Mouse (Mus musculus): ENCODE results near the gene Olfr1342.

DNA sequence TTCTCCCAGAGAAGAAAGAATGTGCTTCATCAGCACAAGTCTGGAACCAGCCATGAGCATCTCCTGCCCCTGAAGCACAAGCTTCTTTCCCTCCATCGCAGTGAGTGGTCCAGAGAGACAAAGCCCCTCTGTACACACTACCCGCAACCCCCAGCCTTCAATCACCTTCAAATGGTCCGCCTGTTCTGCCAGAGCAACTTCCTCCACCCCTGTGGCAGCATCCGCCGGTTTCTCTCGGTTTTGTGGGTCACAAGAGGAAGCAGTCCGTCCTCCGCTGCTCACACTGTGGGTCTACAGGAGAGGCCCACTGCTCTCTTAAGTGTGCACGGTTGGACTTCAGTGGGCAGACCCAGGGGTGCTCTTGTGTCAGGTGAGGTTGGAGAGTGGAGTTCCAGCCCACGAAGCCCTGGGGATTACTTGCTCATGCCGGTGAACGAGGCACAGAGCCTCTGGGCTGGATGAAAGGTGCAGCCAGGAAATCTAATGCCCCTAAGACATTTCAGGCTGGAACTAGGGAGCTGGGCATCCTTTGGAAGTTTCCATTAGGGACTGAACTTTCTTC, at the start of gene Olfr1342:
- TF ChIP-seq CTCF (IDR thresholded peaks at IDR 0.05; ENCODE audit: control insufficient read depth, insufficient read depth, insufficient replicate concordance, low read depth, low read length) (no peak), POLR2A (IDR thresholded peaks at IDR 0.05; ENCODE audit: control insufficient read depth, low read depth, low read length) (no peak)
